Comparison of ENCODE assay signal across 32 mouse cellular contexts in the genomic region with DNA sequence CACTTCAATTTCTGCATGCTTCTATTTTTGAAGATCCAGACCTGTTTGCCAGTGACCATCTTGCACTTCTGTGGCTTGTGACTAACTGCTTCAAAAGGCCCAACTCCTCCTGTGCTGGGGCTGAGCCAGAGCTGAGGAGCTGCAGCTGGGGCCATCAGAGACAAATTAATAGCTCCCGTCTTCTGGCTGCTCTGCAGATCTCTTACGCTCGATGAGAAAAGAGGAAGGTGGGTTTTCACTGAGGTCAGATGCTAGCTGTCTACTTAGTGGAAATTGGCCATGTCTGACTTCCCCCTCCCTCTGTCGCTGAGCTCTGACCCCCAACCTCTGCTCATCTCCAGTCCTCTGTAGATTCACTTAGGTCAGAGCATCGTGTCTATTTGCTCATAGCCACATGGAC. TPM values are rescaled to one million over a fixed set of nuclear protein-coding genes. Genes with fewer than 3 reads are reported as not detected.
A peak's percentile ranks its signal among the peaks of the same experiment; 100 is the strongest.
DNase-seq lines count a peak whose midpoint lies in the region; ATAC-seq and TF ChIP-seq lines count a peak whose summit lies in the region.
"Had no signal": no experiment of that assay in that cellular context is flagged by ENCODE, and none has a peak within 500 bp of the region (broad histone marks: within the 10 kb centered on the region; RNA-seq: fewer than 3 reads in every experiment).

No protein-coding gene starts in this region.

- no peaks in the 10 kb centered on the region for H3K9me3 ChIP-seq in midbrain, embryonic 13.5 days
- H3K9me3 ChIP-seq in hindbrain, embryonic 11.5 days (ENCODE audit: control insufficient read depth, low read length), result no peaks in the 10 kb centered on the region
- no peaks in the 10 kb centered on the region for H3K9me3 ChIP-seq in embryonic facial prominence, embryonic 10.5 days
- H3K9me3 ChIP-seq: limb, embryonic 12.5 days; lung, embryonic 15.5 days; megakaryocyte, embryonic 14.5 days had no signal

- DNase-seq in 416B (ENCODE audit: low read depth), result peak; percentile 52
- peak; percentile 23 to 26 for DNase-seq in B cell, adult 2 months
- no peak for DNase-seq in hindbrain, embryonic 11.5 days (ENCODE audit: low spot score)
- no peak for DNase-seq in embryonic facial prominence, embryonic 10.5 days (ENCODE audit: low spot score)
- DNase-seq: adrenal gland, adult 2 months; adrenal gland, postnatal 36 days; cerebellum, adult 9-10 months; gastrocnemius, postnatal 14 days; heart, adult 18-20 months; heart, postnatal 36 days; kidney, adult 9 months; kidney, postnatal 10 days; layer of hippocampus, adult 9-11 months; midbrain, embryonic 14.5 days; thymus, postnatal 14 days had no signal

- H3K36me3 ChIP-seq in midbrain, embryonic 13.5 days, result no peaks in the 10 kb centered on the region
- H3K36me3 ChIP-seq in hindbrain, embryonic 11.5 days (ENCODE audit: control insufficient read depth, insufficient read depth, low read length), result no peaks in the 10 kb centered on the region
- H3K36me3 ChIP-seq in embryonic facial prominence, embryonic 10.5 days (replicated peaks), result no peaks in the 10 kb centered on the region
- H3K36me3 ChIP-seq: limb, embryonic 12.5 days; lung, embryonic 15.5 days had no signal

- H3K27me3 ChIP-seq in midbrain, embryonic 13.5 days, result peaks cover 17% of the 10 kb centered on the region; the same call in 1 of the 2 replicates
- no peaks in the 10 kb centered on the region for H3K27me3 ChIP-seq in hindbrain, embryonic 11.5 days (ENCODE audit: control insufficient read depth, insufficient read depth, low read length)
- peaks cover 7% of the 10 kb centered on the region; the same call in 1 of the 2 replicates for H3K27me3 ChIP-seq in embryonic facial prominence, embryonic 10.5 days (replicated peaks; ENCODE audit: low read depth, poor library complexity, severe bottlenecking)
- H3K27me3 ChIP-seq: limb, embryonic 12.5 days; lung, embryonic 15.5 days had no signal

- no peak for TF ChIP-seq POLR2A in bone marrow, adult 2 months (IDR thresholded peaks at IDR 0.05; ENCODE audit: borderline replicate concordance, control insufficient read depth, low read depth, low read length)

- no peaks in the 10 kb centered on the region; the same call in 1 of the 2 replicates for H3K4me1 ChIP-seq in bone marrow, adult 2 months (ENCODE audit: control insufficient read depth, insufficient read depth, low read length)
- no peaks in the 10 kb centered on the region for H3K4me1 ChIP-seq in midbrain, embryonic 13.5 days (replicated peaks)
- H3K4me1 ChIP-seq in hindbrain, embryonic 11.5 days (replicated peaks; ENCODE audit: control insufficient read depth, insufficient read depth, low read length), result no peaks in the 10 kb centered on the region
- 0 out of 2 replicates have a peak, but pooled peaks cover 5% of the 10 kb centered on the region for H3K4me1 ChIP-seq in embryonic facial prominence, embryonic 10.5 days
- H3K4me1 ChIP-seq: limb, embryonic 12.5 days; lung, embryonic 15.5 days had no signal

- ATAC-seq in megakaryocyte progenitor cell, adult 5-6 weeks (replicated peaks; ENCODE audit: poor library complexity), result peak; percentile 77
- ATAC-seq in midbrain, embryonic 13.5 days, result no peak
- ATAC-seq in hindbrain, embryonic 11.5 days (ENCODE audit: low FRiP score), result no peak
- ATAC-seq: activated CD4-positive, CD25-positive, alpha-beta regulatory T cell, adult 4 months; forebrain, embryonic 14.5 days; intestine, postnatal 0 days had no signal

- no peak overlapping the region for H3K4me3 ChIP-seq in bone marrow, adult 2 months (replicated peaks; ENCODE audit: control insufficient read depth, low read depth, low read length)
- H3K4me3 ChIP-seq in midbrain, embryonic 13.5 days (replicated peaks), result no peak overlapping the region
- no peak overlapping the region for H3K4me3 ChIP-seq in hindbrain, embryonic 11.5 days (ENCODE audit: low read depth, low read length)
- H3K4me3 ChIP-seq in embryonic facial prominence, embryonic 10.5 days, result no peak overlapping the region
- H3K4me3 ChIP-seq: limb, embryonic 12.5 days; lung, embryonic 15.5 days; megakaryocyte, embryonic 14.5 days had no signal

- WGBS in bone marrow, adult 2 months, result 5% methylated on average over 5 of the region's 5 CpGs
- 78% methylated on average over 5 of the region's 5 CpGs for WGBS in midbrain, embryonic 13.5 days
- WGBS in hindbrain, embryonic 11.5 days, result 61% methylated on average over 5 of the region's 5 CpGs
- 72% methylated on average over 5 of the region's 5 CpGs for WGBS in embryonic facial prominence, embryonic 10.5 days

- no peak overlapping the region for H3K4me2 ChIP-seq in midbrain, embryonic 13.5 days (replicated peaks)
- H3K4me2 ChIP-seq in hindbrain, embryonic 11.5 days (replicated peaks; ENCODE audit: low read depth, low read length), result no peak overlapping the region
- H3K4me2 ChIP-seq: heart, embryonic 11.5 days; hindbrain, embryonic 14.5 days; limb, embryonic 12.5 days; lung, embryonic 15.5 days had no signal

- H3K27ac ChIP-seq in bone marrow, adult 2 months (ENCODE audit: control insufficient read depth, insufficient read depth, low read depth, low read length, poor library complexity), result 0 out of 2 replicates have a peak overlapping the region, but pooled peaks have one; percentile 13
- H3K27ac ChIP-seq in midbrain, embryonic 13.5 days, result no peak overlapping the region
- H3K27ac ChIP-seq in hindbrain, embryonic 11.5 days (ENCODE audit: low read depth, low read length), result no peak overlapping the region
- no peak overlapping the region for H3K27ac ChIP-seq in embryonic facial prominence, embryonic 10.5 days (replicated peaks)
- H3K27ac ChIP-seq: hindbrain, embryonic 14.5 days; limb, embryonic 12.5 days; lung, embryonic 15.5 days had no signal

- TF ChIP-seq CTCF in bone marrow, adult 2 months (IDR thresholded peaks at IDR 0.05; ENCODE audit: control insufficient read depth, insufficient read depth, low read length), result no peak

- no peak overlapping the region for H3K9ac ChIP-seq in midbrain, embryonic 13.5 days (replicated peaks)
- no peak overlapping the region for H3K9ac ChIP-seq in hindbrain, embryonic 11.5 days (ENCODE audit: low read depth, low read length)
- H3K9ac ChIP-seq: hindbrain, embryonic 14.5 days; limb, embryonic 12.5 days; lung, embryonic 15.5 days had no signal

RNA-seq across cellular contexts. Expression of gene Gpr25, which starts 11.0 kb away (rescaled TPM):
- polyA plus RNA-seq in bone marrow, adult 2 months (2011; ENCODE audit: insufficient read depth, insufficient read length, low replicate concordance, missing spikeins), result not detected in 2 replicates
- total RNA-seq in megakaryocyte progenitor cell, adult 5-6 weeks (2015), result not detected in 2 replicates
- not detected in 2 replicates for total RNA-seq in megakaryocyte progenitor cell, adult 5-6 weeks (2017)
- 0.24 TPM in 1 of 2 replicates, not detected in the other for polyA plus RNA-seq in midbrain, embryonic 13.5 days (2015; fragmentation: Nextera tagmentation; extraction: Ambion mirVana)
- not detected in 2 replicates for polyA plus RNA-seq in hindbrain, embryonic 11.5 days (2014; fragmentation: Nextera tagmentation; extraction: Ambion mirVana)
- not detected in 2 replicates for polyA plus RNA-seq in embryonic facial prominence, embryonic 10.5 days (2016; fragmentation: Nextera tagmentation; extraction: Ambion mirVana)
- total RNA-seq: adrenal gland, adult 2 months; adrenal gland, postnatal 36 days; gastrocnemius, postnatal 14 days; heart, adult 18-20 months; heart, postnatal 36 days; liver, adult 2 months had no signal
- polyA plus RNA-seq: activated CD4-positive, CD25-positive, alpha-beta regulatory T cell, adult 4 months; adrenal gland, adult 2 months; embryonic facial prominence, embryonic 11.5 days; heart, embryonic 11.5 days; intestine, postnatal 0 days; limb, embryonic 12.5 days; liver, embryonic 16.5 days; lung, embryonic 15.5 days; midbrain, embryonic 14.5 days; neural tube, embryonic 11.5 days; stomach, embryonic 16.5 days had no signal

RNA-seq across cellular contexts. Expression of gene Inava, which starts 15.6 kb away (rescaled TPM):
- polyA plus RNA-seq in bone marrow, adult 2 months (2011; ENCODE audit: insufficient read depth, insufficient read length, low replicate concordance, missing spikeins), result not detected in 2 replicates
- not detected in 2 replicates for total RNA-seq in megakaryocyte progenitor cell, adult 5-6 weeks (2015)
- not detected in 2 replicates for total RNA-seq in megakaryocyte progenitor cell, adult 5-6 weeks (2017)
- polyA plus RNA-seq in midbrain, embryonic 13.5 days (2015; fragmentation: Nextera tagmentation; extraction: Ambion mirVana), result 4.7 and 6.2 TPM in 2 replicates
- 13.9 and 14.3 TPM in 2 replicates for polyA plus RNA-seq in hindbrain, embryonic 11.5 days (2014; fragmentation: Nextera tagmentation; extraction: Ambion mirVana)
- 24.1 and 26.4 TPM in 2 replicates for polyA plus RNA-seq in embryonic facial prominence, embryonic 10.5 days (2016; fragmentation: Nextera tagmentation; extraction: Ambion mirVana)
- total RNA-seq: adrenal gland, postnatal 36 days; gastrocnemius, postnatal 14 days; heart, adult 18-20 months; heart, postnatal 36 days; liver, adult 2 months had no signal
- polyA plus RNA-seq: activated CD4-positive, CD25-positive, alpha-beta regulatory T cell, adult 4 months had no signal

RNA-seq across cellular contexts. Expression of gene Mroh3, which starts 37.0 kb away (rescaled TPM):
- not detected in 2 replicates for polyA plus RNA-seq in bone marrow, adult 2 months (2011; ENCODE audit: insufficient read depth, insufficient read length, low replicate concordance, missing spikeins)
- total RNA-seq in megakaryocyte progenitor cell, adult 5-6 weeks (2015), result not detected in 2 replicates
- not detected in 2 replicates for total RNA-seq in megakaryocyte progenitor cell, adult 5-6 weeks (2017)
- 0.17 and 0.22 TPM in 2 replicates for polyA plus RNA-seq in midbrain, embryonic 13.5 days (2015; fragmentation: Nextera tagmentation; extraction: Ambion mirVana)
- polyA plus RNA-seq in hindbrain, embryonic 11.5 days (2014; fragmentation: Nextera tagmentation; extraction: Ambion mirVana), result 0.25 and 0.32 TPM in 2 replicates
- polyA plus RNA-seq in embryonic facial prominence, embryonic 10.5 days (2016; fragmentation: Nextera tagmentation; extraction: Ambion mirVana), result 0.42 and 0.58 TPM in 2 replicates
- total RNA-seq: adrenal gland, adult 2 months; adrenal gland, postnatal 36 days; gastrocnemius, postnatal 14 days; heart, adult 18-20 months; heart, postnatal 36 days; liver, adult 2 months had no signal
- polyA plus RNA-seq: activated CD4-positive, CD25-positive, alpha-beta regulatory T cell, adult 4 months; adrenal gland, adult 2 months; embryonic facial prominence, embryonic 11.5 days; forebrain, embryonic 14.5 days; heart, embryonic 11.5 days; heart, embryonic 16.5 days; hindbrain, embryonic 14.5 days; liver, adult 2 months; liver, embryonic 16.5 days; neural tube, embryonic 11.5 days had no signal

Comparison
In these comparisons a context has a peak if more than half of its experiments do, and no peak if none do; other contexts are left out.
1. DNase-seq: peak in 416B (single experiment) and B cell, adult 2 months (2 of 2); none in hindbrain, embryonic 11.5 days (single experiment) and embryonic facial prominence, embryonic 10.5 days (single experiment).